In genomic region chr4:85241675-85242074, GRCm38 (mm10) we compare ENCODE assay signal across 15 mouse cellular contexts. TPM values are rescaled to one million over a fixed set of nuclear protein-coding genes. Genes with fewer than 3 reads are reported as not detected.
DNase-seq lines count a peak whose midpoint lies in the region.
"Had no signal": no experiment of that assay in that cellular context is flagged by ENCODE, and none has a peak within 500 bp of the region (broad histone marks: within the 10 kb centered on the region; RNA-seq: fewer than 3 reads in every experiment).

No protein-coding gene starts in this region.

- peak; percentile 34 for DNase-seq in adrenal gland, adult 2 months
- no peak for DNase-seq in adrenal gland, adult 18-20 months (ENCODE audit: low spot score in 2 of 2)
- DNase-seq in adrenal gland, postnatal 36 days: peak; percentile 23 to 38
- DNase-seq in adrenal gland, postnatal 10 days: no peak
- DNase-seq in brain, adult 2 months (ENCODE audit: low read depth, low spot score): peak; percentile 69
- no peak for DNase-seq in right cerebral cortex, postnatal 10 days (ENCODE audit: low spot score in 2 of 2)
- DNase-seq: adrenal gland, adult 8-10 months; cerebellum, adult 11 months; cerebellum, adult 8-10 months; cerebellum, adult 9-11 months; cerebellum, postnatal 14 days; cerebellum, postnatal 36 days; forebrain, postnatal 0 days had no signal

RNA-seq across cellular contexts. Expression of gene Sh3gl2, which starts 36.7 kb away (rescaled TPM):
- total RNA-seq in adrenal gland, adult 2 months (2021): 10 to 100 TPM; 27.7 to 41.8 TPM
- 7.7 and 8.9 TPM in 2 replicates for polyA plus RNA-seq in adrenal gland, adult 2 months (2012; rRNA removed)
- 10 to 100 TPM; 24.0 to 32.9 TPM for total RNA-seq in adrenal gland, adult 18-20 months (2021)
- 10 to 100 TPM; 24.0 to 37.6 TPM for total RNA-seq in adrenal gland, postnatal 36 days (2021)
- total RNA-seq in adrenal gland, postnatal 10 days (2021): 10 to 100 TPM; 11.4 to 12.6 TPM
- total RNA-seq: MEL had no signal
- polyA plus RNA-seq: C2C12 had no signal

Comparison
In these comparisons a context has a peak if more than half of its experiments do, and no peak if none do; other contexts are left out.
1. DNase-seq: peak in adrenal gland, adult 2 months (single experiment), adrenal gland, postnatal 36 days (2 of 2) and brain, adult 2 months (single experiment); none in adrenal gland, adult 18-20 months (0 of 2), adrenal gland, postnatal 10 days (single experiment) and right cerebral cortex, postnatal 10 days (0 of 2).